Mouse (Mus musculus): ENCODE measurements at regions not wholly inside any gene's neighbourhood (a gene's known extent, or its start where the extent isn't known, plus 50 kb on each side); places are given as distances from the start of the nearest gene placed in this dataset.

GRCm38 (mm10) chr6:101689684-101690083 is 312.0 kb upstream of the Pdzrn3 start:
- TF ChIP-seq CTCF (IDR thresholded peaks at IDR 0.05; ENCODE audit: borderline replicate concordance, insufficient read depth, low read depth, low read length), result no peak
- TF ChIP-seq POLR2A (IDR thresholded peaks at IDR 0.05; ENCODE audit: borderline replicate concordance, insufficient read depth, low read length), result no peak

GRCm38 (mm10) chr6:101686578-101686977 is 308.9 kb upstream of the Pdzrn3 start:
- no peak overlapping the region for H3K27ac ChIP-seq (ENCODE audit: insufficient read depth, low read length)
- no peaks in the 10 kb centered on the region for H3K27me3 ChIP-seq (ENCODE audit: control insufficient read depth, insufficient read depth, low read length)
- TF ChIP-seq POLR2A (IDR thresholded peaks at IDR 0.05; ENCODE audit: borderline replicate concordance, insufficient read depth, low read length), result no peak
- no peak for DNase-seq
- H3K4me3 ChIP-seq (replicated peaks; ENCODE audit: insufficient read depth, low read depth, low read length), result no peak overlapping the region
- H3K4me1 ChIP-seq (ENCODE audit: control insufficient read depth, insufficient read depth, low read length), result no peaks in the 10 kb centered on the region

More at GRCm38 (mm10) chr6:101689684-101690083, 312.0 kb upstream of the Pdzrn3 start:
- H3K4me3 ChIP-seq (replicated peaks; ENCODE audit: insufficient read depth, low read depth, low read length), result no peak overlapping the region
- DNase-seq, result no peak
- H3K27me3 ChIP-seq (ENCODE audit: control insufficient read depth, insufficient read depth, low read length), result no peaks in the 10 kb centered on the region
- no peaks in the 10 kb centered on the region for H3K4me1 ChIP-seq (ENCODE audit: control insufficient read depth, insufficient read depth, low read length)
- H3K27ac ChIP-seq (ENCODE audit: insufficient read depth, low read length), result no peak overlapping the region
- 85% methylated on average over 2 of the region's 2 CpGs for WGBS

- no peak for DNase-seq
- WGBS, result 45% methylated on average over 8 of the region's 8 CpGs
These were observed 308.0 kb upstream of the Pdzrn3 start for GRCm38 (mm10) chr6:101685734-101686133.

GRCm38 (mm10) chr6:101684390-101684789 is 306.7 kb upstream of the Pdzrn3 start:
- Histone ChIP-seq H3K27me3 (ENCODE audit: control insufficient read depth, insufficient read depth, low read length) (no peaks in the 10 kb centered on the region), H3K4me3 (replicated peaks; ENCODE audit: insufficient read depth, low read depth, low read length) (no peak overlapping the region), H3K4me1 (ENCODE audit: control insufficient read depth, insufficient read depth, low read length) (no peaks in the 10 kb centered on the region), H3K27ac (ENCODE audit: insufficient read depth, low read length) (no peak overlapping the region)
- TF ChIP-seq POLR2A (IDR thresholded peaks at IDR 0.05; ENCODE audit: borderline replicate concordance, insufficient read depth, low read length) (no peak), CTCF (IDR thresholded peaks at IDR 0.05; ENCODE audit: borderline replicate concordance, insufficient read depth, low read depth, low read length) (no peak)
- 71% methylated on average over 2 of the region's 2 CpGs for WGBS
- DNase-seq, result no peak

More at GRCm38 (mm10) chr6:101685734-101686133, 308.0 kb upstream of the Pdzrn3 start:
- no peaks in the 10 kb centered on the region for H3K27me3 ChIP-seq (ENCODE audit: control insufficient read depth, insufficient read depth, low read length)
- H3K4me1 ChIP-seq (ENCODE audit: control insufficient read depth, insufficient read depth, low read length), result no peaks in the 10 kb centered on the region
- TF ChIP-seq CTCF (IDR thresholded peaks at IDR 0.05; ENCODE audit: borderline replicate concordance, insufficient read depth, low read depth, low read length), result no peak
- H3K27ac ChIP-seq (ENCODE audit: insufficient read depth, low read length), result no peak overlapping the region
- no peak overlapping the region for H3K4me3 ChIP-seq (replicated peaks; ENCODE audit: insufficient read depth, low read depth, low read length)

- no peak for DNase-seq
- TF ChIP-seq CTCF (IDR thresholded peaks at IDR 0.05; ENCODE audit: borderline replicate concordance, insufficient read depth, low read depth, low read length) (no peak), POLR2A (IDR thresholded peaks at IDR 0.05; ENCODE audit: borderline replicate concordance, insufficient read depth, low read length) (no peak)
- H3K4me3 ChIP-seq (replicated peaks; ENCODE audit: insufficient read depth, low read depth, low read length), result no peak overlapping the region
- H3K27ac ChIP-seq (ENCODE audit: insufficient read depth, low read length), result no peak overlapping the region
- H3K27me3 ChIP-seq (ENCODE audit: control insufficient read depth, insufficient read depth, low read length), result no peaks in the 10 kb centered on the region
- 26% methylated on average over 4 of the region's 4 CpGs for WGBS
- H3K4me1 ChIP-seq (ENCODE audit: control insufficient read depth, insufficient read depth, low read length), result no peaks in the 10 kb centered on the region
These were observed 297.1 kb upstream of the Pdzrn3 start for GRCm38 (mm10) chr6:101674846-101675245.

- Histone ChIP-seq H3K27ac (ENCODE audit: insufficient read depth, low read length) (no peak overlapping the region), H3K4me1 (ENCODE audit: control insufficient read depth, insufficient read depth, low read length) (no peaks in the 10 kb centered on the region), H3K27me3 (ENCODE audit: control insufficient read depth, insufficient read depth, low read length) (no peaks in the 10 kb centered on the region), H3K4me3 (replicated peaks; ENCODE audit: insufficient read depth, low read depth, low read length) (no peak overlapping the region)
- WGBS, result 78% methylated on average over 5 of the region's 5 CpGs
- TF ChIP-seq CTCF (IDR thresholded peaks at IDR 0.05; ENCODE audit: borderline replicate concordance, insufficient read depth, low read depth, low read length) (no peak), POLR2A (IDR thresholded peaks at IDR 0.05; ENCODE audit: borderline replicate concordance, insufficient read depth, low read length) (no peak)
- no peak for DNase-seq
These were observed 293.1 kb upstream of the Pdzrn3 start for GRCm38 (mm10) chr6:101670770-101671169.

- TF ChIP-seq CTCF (IDR thresholded peaks at IDR 0.05; ENCODE audit: borderline replicate concordance, insufficient read depth, low read depth, low read length), result no peak
- TF ChIP-seq POLR2A (IDR thresholded peaks at IDR 0.05; ENCODE audit: borderline replicate concordance, insufficient read depth, low read length), result no peak
- Histone ChIP-seq H3K4me1 (ENCODE audit: control insufficient read depth, insufficient read depth, low read length) (no peaks in the 10 kb centered on the region), H3K27ac (ENCODE audit: insufficient read depth, low read length) (no peak overlapping the region), H3K4me3 (replicated peaks; ENCODE audit: insufficient read depth, low read depth, low read length) (no peak overlapping the region), H3K27me3 (ENCODE audit: control insufficient read depth, insufficient read depth, low read length) (no peaks in the 10 kb centered on the region)
- 14% methylated on average over 5 of the region's 5 CpGs for WGBS
- DNase-seq, result no peak
These were observed 291.6 kb upstream of the Pdzrn3 start for GRCm38 (mm10) chr6:101669118-101669845.

- no peak for DNase-seq
- TF ChIP-seq POLR2A (IDR thresholded peaks at IDR 0.05; ENCODE audit: borderline replicate concordance, insufficient read depth, low read length) (no peak), CTCF (IDR thresholded peaks at IDR 0.05; ENCODE audit: borderline replicate concordance, insufficient read depth, low read depth, low read length) (no peak)
- 90% methylated on average over 6 of the region's 6 CpGs for WGBS
These were observed 276.7 kb upstream of the Pdzrn3 start for GRCm38 (mm10) chr6:101654351-101654750.

More at GRCm38 (mm10) chr6:101654351-101654750, 276.7 kb upstream of the Pdzrn3 start:
- Histone ChIP-seq H3K27ac (ENCODE audit: insufficient read depth, low read length) (no peak overlapping the region), H3K4me3 (replicated peaks; ENCODE audit: insufficient read depth, low read depth, low read length) (no peak overlapping the region), H3K4me1 (ENCODE audit: control insufficient read depth, insufficient read depth, low read length) (no peaks in the 10 kb centered on the region), H3K27me3 (ENCODE audit: control insufficient read depth, insufficient read depth, low read length) (no peaks in the 10 kb centered on the region)

Measured in cerebellum, adult 2 months (tissue).